Mouse (Mus musculus) midbrain, embryonic 14.5 days (tissue): Measurements from ENCODE around the gene Neurog1. TPM values are rescaled to one million over a fixed set of nuclear protein-coding genes. Genes with fewer than 3 reads are reported as not detected.

Experiments
- ATAC-seq: fragments of 200-750 bp; cut with Nextera tagmentation; 2 replicates; pipeline ENCODE4 v1.8.0; 2017; ENCODE audit warnings: moderate number of reproducible peaks, moderate library complexity; ENCODE audit not compliant: low FRiP score, low TSS enrichment
- DNase-seq: peaks from one replicate; pipeline ENCODE4 v3.0.0-alpha.2; 2015
- H3K27ac ChIP-seq: fragments of 300-500 bp; sonication (generic); replicated peaks from 2 replicates; pipeline ENCODE4 v1.5.1; 2014; ENCODE audit warnings: mild to moderate bottlenecking, low read depth, low read length, moderate library complexity
- H3K27me3 ChIP-seq: fragments of 300-500 bp; sonication (generic); 2 replicates; pipeline ENCODE4 v1.6.1; 2014; ENCODE audit warnings: low read length, control low read depth, mixed read lengths; ENCODE audit not compliant: control insufficient read depth, insufficient read depth
- H3K36me3 ChIP-seq: fragments of 300-500 bp; sonication (generic); 2 replicates; pipeline ENCODE4 v1.6.1; 2014; ENCODE audit warnings: low read length, control low read depth; ENCODE audit not compliant: control insufficient read depth, insufficient read depth
- H3K4me1 ChIP-seq: fragments of 300-500 bp; sonication (generic); 2 replicates; pipeline ENCODE4 v1.6.1; 2014; ENCODE audit warnings: mild to moderate bottlenecking, antibody characterized with exemption, low read length, control low read depth; ENCODE audit not compliant: control insufficient read depth, insufficient read depth
- H3K4me2 ChIP-seq: fragments of 300-500 bp; sonication (generic); 2 replicates; pipeline ENCODE4 v1.6.1; 2014; ENCODE audit warnings: mild to moderate bottlenecking, low read length, moderate library complexity
- H3K4me3 ChIP-seq: fragments of 300-500 bp; sonication (generic); replicated peaks from 2 replicates; pipeline ENCODE4 v1.5.1; 2014; ENCODE audit warnings: low read depth, low read length
- H3K9ac ChIP-seq: fragments of 300-500 bp; sonication (generic); replicated peaks from 2 replicates; pipeline ENCODE4 v1.6.1; 2014; ENCODE audit warnings: mild to moderate bottlenecking, low read length, moderate library complexity
- H3K9me3 ChIP-seq: fragments of 300-500 bp; sonication (generic); 2 replicates; pipeline ENCODE4 v1.6.1; 2016; ENCODE audit warnings: low read length, control low read depth, mixed read lengths; ENCODE audit not compliant: control insufficient read depth
- WGBS: fragments of 180-500 bp; shearing (Covaris S2); extraction: QIAGEN DNeasy Blood & Tissue Kit; methylation state at CpG from one replicate; pipeline ENCODE4 v1.1.7; 2014; 5-methylcytosine and 5-hydroxymethylcytosine counted together
- polyA plus RNA-seq: library from polyadenylated mRNA; unstranded; fragments of >200 nt; fragmentation: Nextera tagmentation; extraction: Ambion mirVana; gene quantifications from 2 replicates; pipeline ENCODE4 v1.2.1, GENCODE M21; 2014

The Neurog1 gene
- polyA plus RNA-seq, 1 experiment from 2014 or later: 8.9 TPM

- Histone ChIP-seq H3K4me1 (0 out of 2 replicates have a peak, but pooled peaks cover 3% of the 10 kb centered on the region), H3K36me3 (no peaks in the 10 kb centered on the region), H3K4me2 (no peak overlapping the region), H3K27me3 (peaks cover 45% of the 10 kb centered on the region), H3K4me3 (no peak overlapping the region), H3K9ac (no peak overlapping the region), H3K9me3 (no peaks in the 10 kb centered on the region), H3K27ac (no peak overlapping the region)
- WGBS: 11% methylated on average over 7 of the region's 7 CpGs
- ATAC-seq (no peak), DNase-seq (no peak)
Observed at GRCm38 (mm10) chr13:56236194-56236593, 15.8 kb downstream of the Neurog1 start.

- Histone ChIP-seq H3K9ac (no peak overlapping the region), H3K4me1 (peaks cover 25% of the 10 kb centered on the region; the same call in 1 of the 2 replicates), H3K27me3 (peaks cover 49% of the 10 kb centered on the region), H3K4me3 (no peak overlapping the region), H3K27ac (no peak overlapping the region), H3K4me2 (no peak overlapping the region), H3K36me3 (no peaks in the 10 kb centered on the region), H3K9me3 (no peaks in the 10 kb centered on the region)
- no peak for DNase-seq
- no peak for ATAC-seq
- 3% methylated on average over 7 of the region's 7 CpGs for WGBS
Observed at GRCm38 (mm10) chr13:56228790-56229189, 23.2 kb downstream of the Neurog1 start.

- Histone ChIP-seq H3K4me3 (no peak overlapping the region), H3K4me2 (no peak overlapping the region), H3K27ac (0 out of 2 replicates have a peak overlapping the region, but pooled peaks have one; percentile 26), H3K9me3 (no peaks in the 10 kb centered on the region), H3K27me3 (peaks cover 50% of the 10 kb centered on the region), H3K9ac (no peak overlapping the region), H3K4me1 (peaks cover 43% of the 10 kb centered on the region), H3K36me3 (no peaks in the 10 kb centered on the region)
- ATAC-seq (no peak), DNase-seq (peak; percentile 71)
- 18% methylated on average over 10 of the region's 10 CpGs for WGBS
Observed at GRCm38 (mm10) chr13:56226175-56226954, 25.6 kb downstream of the Neurog1 start.

GRCm38 (mm10) chr13:56223625-56224024 lies 28.3 kb downstream of the Neurog1 start:
- no peak for DNase-seq
- WGBS: 3% methylated on average over 21 of the region's 21 CpGs

GRCm38 (mm10) chr13:56222849-56223246 lies 29.1 kb downstream of the Neurog1 start:
- no peaks in the 10 kb centered on the region for H3K9me3 ChIP-seq
- H3K4me2 ChIP-seq: no peak overlapping the region
- 6% methylated on average over 4 of the region's 4 CpGs for WGBS
- no peak overlapping the region for H3K4me3 ChIP-seq
- peaks cover 35% of the 10 kb centered on the region for H3K4me1 ChIP-seq
- no peaks in the 10 kb centered on the region for H3K36me3 ChIP-seq
- ATAC-seq (no peak), DNase-seq (no peak)
- H3K9ac ChIP-seq: no peak overlapping the region
- H3K27ac ChIP-seq: no peak overlapping the region
- peaks cover 29% of the 10 kb centered on the region for H3K27me3 ChIP-seq

More at GRCm38 (mm10) chr13:56223625-56224024, 28.3 kb downstream of the Neurog1 start:
- H3K4me1 ChIP-seq: peaks cover 40% of the 10 kb centered on the region
- no peak overlapping the region for H3K9ac ChIP-seq
- H3K4me3 ChIP-seq: no peak overlapping the region
- no peak for ATAC-seq
- H3K27me3 ChIP-seq: peaks cover 33% of the 10 kb centered on the region
- H3K27ac ChIP-seq: no peak overlapping the region
- no peaks in the 10 kb centered on the region for H3K9me3 ChIP-seq
- H3K36me3 ChIP-seq: no peaks in the 10 kb centered on the region
- peak overlapping the region; percentile 3; the same call in 1 of the 2 replicates for H3K4me2 ChIP-seq

GRCm38 (mm10) chr13:56221995-56222848 lies 29.7 kb downstream of the Neurog1 start:
- DNase-seq (peak; percentile 75), ATAC-seq (peak; percentile 81; the same call in 1 of the 2 replicates)
- Histone ChIP-seq H3K4me2 (peak overlapping the region; percentile 65), H3K9me3 (no peaks in the 10 kb centered on the region), H3K27ac (peak overlapping the region; percentile 63), H3K4me3 (peak overlapping the region; percentile 30), H3K36me3 (no peaks in the 10 kb centered on the region), H3K27me3 (peaks cover 29% of the 10 kb centered on the region), H3K4me1 (peaks cover 34% of the 10 kb centered on the region), H3K9ac (0 out of 2 replicates have a peak overlapping the region, but pooled peaks have one; percentile 17)
- 2% methylated on average over 50 of the region's 50 CpGs for WGBS

- ATAC-seq (peak; percentile 82), DNase-seq (peak; percentile 81)
- H3K4me3 ChIP-seq: peak overlapping the region; percentile 30
- no peaks in the 10 kb centered on the region for H3K36me3 ChIP-seq
- no peaks in the 10 kb centered on the region for H3K9me3 ChIP-seq
- H3K9ac ChIP-seq: peak overlapping the region; percentile 47
- H3K4me2 ChIP-seq: peak overlapping the region; percentile 65
- WGBS: under 1% methylated on average over 46 of the region's 46 CpGs
- H3K4me1 ChIP-seq: peaks cover 36% of the 10 kb centered on the region
- peaks cover 25% of the 10 kb centered on the region for H3K27me3 ChIP-seq
- peak overlapping the region; percentile 78 for H3K27ac ChIP-seq
Observed at GRCm38 (mm10) chr13:56221129-56221910, 30.6 kb downstream of the Neurog1 start.

- ATAC-seq: no peak
- Histone ChIP-seq H3K4me2 (no peak overlapping the region), H3K9me3 (no peaks in the 10 kb centered on the region), H3K4me3 (no peak overlapping the region), H3K27ac (no peak overlapping the region), H3K9ac (no peak overlapping the region), H3K36me3 (no peaks in the 10 kb centered on the region), H3K27me3 (peaks cover 21% of the 10 kb centered on the region), H3K4me1 (peaks cover 46% of the 10 kb centered on the region)
- WGBS: 69% methylated on average over 9 of the region's 9 CpGs
- DNase-seq: no peak
Observed at GRCm38 (mm10) chr13:56219254-56219653, 32.7 kb downstream of the Neurog1 start.
